Mouse (Mus musculus): Measurements from ENCODE around the gene Pmm2. TPM values are rescaled to one million over a fixed set of nuclear protein-coding genes. Genes with fewer than 3 reads are reported as not detected.

Gene Pmm2
- polyA plus RNA-seq, 1 experiment from 2014 or later: 126 TPM

DNA sequence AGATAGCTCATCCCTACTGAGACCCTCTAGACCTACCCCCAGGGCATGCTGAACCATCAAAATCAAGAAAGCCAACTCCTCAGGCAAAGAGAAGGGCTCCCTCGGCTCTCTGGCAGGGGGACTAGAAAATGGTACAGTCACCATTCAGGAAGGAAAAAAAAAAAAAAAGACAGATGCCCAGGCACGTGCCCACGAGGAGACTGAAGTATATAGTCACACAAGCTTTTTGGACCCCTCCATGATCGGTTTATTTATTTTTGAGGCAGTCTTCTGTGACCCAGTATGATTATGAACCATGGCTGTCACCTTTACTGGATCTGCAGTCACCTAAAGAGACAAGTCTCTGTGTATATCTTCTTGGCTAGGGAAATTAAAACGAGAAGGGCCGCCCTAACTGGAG is 35.9 kb downstream of the Pmm2 start:
- WGBS: 65% methylated on average over 6 of the region's 6 CpGs
- no peak overlapping the region for H3K9ac ChIP-seq (ENCODE audit: low read depth, low read length)
- H3K4me2 ChIP-seq (ENCODE audit: low read depth, low read length): no peak overlapping the region
- H3K36me3 ChIP-seq (ENCODE audit: control insufficient read depth, insufficient read depth, low read length): no peaks in the 10 kb centered on the region
- H3K27me3 ChIP-seq (replicated peaks; ENCODE audit: control insufficient read depth, insufficient read depth, low read length): no peaks in the 10 kb centered on the region
- H3K4me1 ChIP-seq (ENCODE audit: control insufficient read depth, insufficient read depth, low read length): peaks cover 29% of the 10 kb centered on the region
- no peak overlapping the region for H3K4me3 ChIP-seq (ENCODE audit: low read length)
- H3K27ac ChIP-seq (ENCODE audit: low read length): no peak overlapping the region
- H3K9me3 ChIP-seq (ENCODE audit: control insufficient read depth, low read length): no peaks in the 10 kb centered on the region
- no peak for ATAC-seq

DNA sequence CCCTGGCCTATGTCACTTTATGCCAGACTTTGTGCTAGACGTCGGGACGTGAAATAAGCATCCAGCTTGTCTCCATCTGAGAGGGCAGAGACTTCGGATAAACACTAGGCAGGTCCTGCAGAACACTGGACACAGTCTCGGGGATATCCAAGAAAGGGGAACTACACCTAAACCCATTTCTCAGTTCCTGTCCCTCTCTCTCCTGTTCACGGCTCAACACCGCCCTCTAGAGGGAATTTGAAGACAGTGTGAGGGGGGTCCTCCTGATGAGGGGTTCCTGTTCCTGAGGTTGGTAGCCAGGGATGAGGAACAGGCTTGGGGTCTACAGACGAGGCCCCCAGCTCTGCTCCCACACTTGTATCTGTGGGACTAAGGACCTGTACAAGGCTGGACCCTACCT is 36.7 kb downstream of the Pmm2 start:
- Histone ChIP-seq H3K27ac (ENCODE audit: low read length) (no peak overlapping the region), H3K4me1 (ENCODE audit: control insufficient read depth, insufficient read depth, low read length) (peaks cover 22% of the 10 kb centered on the region), H3K9me3 (ENCODE audit: control insufficient read depth, low read length) (no peaks in the 10 kb centered on the region), H3K4me3 (ENCODE audit: low read length) (no peak overlapping the region), H3K4me2 (ENCODE audit: low read depth, low read length) (no peak overlapping the region; the same call in 1 of the 2 replicates), H3K9ac (ENCODE audit: low read depth, low read length) (no peak overlapping the region), H3K27me3 (replicated peaks; ENCODE audit: control insufficient read depth, insufficient read depth, low read length) (no peaks in the 10 kb centered on the region), H3K36me3 (ENCODE audit: control insufficient read depth, insufficient read depth, low read length) (no peaks in the 10 kb centered on the region)
- WGBS: 5% methylated on average over 8 of the region's 8 CpGs
- no peak for ATAC-seq

DNA sequence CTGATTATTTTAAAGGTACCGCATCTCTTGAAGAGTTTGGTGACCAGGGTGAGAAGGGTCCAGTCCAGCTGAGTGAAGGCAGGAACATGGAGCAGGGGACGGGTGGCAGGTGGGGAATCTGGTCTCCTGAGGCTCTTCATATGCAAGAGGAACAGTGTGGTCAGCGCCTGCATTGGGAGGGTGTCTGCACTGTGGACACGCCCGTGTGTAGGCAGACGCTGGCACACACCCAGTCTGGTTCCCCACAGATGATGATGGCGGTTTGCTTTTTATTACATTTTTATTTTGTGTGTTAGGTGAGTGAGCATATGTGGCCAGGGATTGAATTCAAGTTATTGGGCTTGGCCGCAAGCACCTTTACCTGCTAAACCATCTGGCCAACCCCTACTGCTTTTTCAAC is 38.1 kb downstream of the Pmm2 start:
- Histone ChIP-seq H3K27me3 (replicated peaks; ENCODE audit: control insufficient read depth, insufficient read depth, low read length) (no peaks in the 10 kb centered on the region), H3K4me1 (ENCODE audit: control insufficient read depth, insufficient read depth, low read length) (peaks cover 8% of the 10 kb centered on the region), H3K9me3 (ENCODE audit: control insufficient read depth, low read length) (no peaks in the 10 kb centered on the region), H3K4me2 (ENCODE audit: low read depth, low read length) (no peak overlapping the region), H3K36me3 (ENCODE audit: control insufficient read depth, insufficient read depth, low read length) (no peaks in the 10 kb centered on the region), H3K9ac (ENCODE audit: low read depth, low read length) (no peak overlapping the region), H3K27ac (ENCODE audit: low read length) (no peak overlapping the region), H3K4me3 (ENCODE audit: low read length) (no peak overlapping the region)
- ATAC-seq: no peak
- WGBS: 83% methylated on average over 8 of the region's 8 CpGs

DNA sequence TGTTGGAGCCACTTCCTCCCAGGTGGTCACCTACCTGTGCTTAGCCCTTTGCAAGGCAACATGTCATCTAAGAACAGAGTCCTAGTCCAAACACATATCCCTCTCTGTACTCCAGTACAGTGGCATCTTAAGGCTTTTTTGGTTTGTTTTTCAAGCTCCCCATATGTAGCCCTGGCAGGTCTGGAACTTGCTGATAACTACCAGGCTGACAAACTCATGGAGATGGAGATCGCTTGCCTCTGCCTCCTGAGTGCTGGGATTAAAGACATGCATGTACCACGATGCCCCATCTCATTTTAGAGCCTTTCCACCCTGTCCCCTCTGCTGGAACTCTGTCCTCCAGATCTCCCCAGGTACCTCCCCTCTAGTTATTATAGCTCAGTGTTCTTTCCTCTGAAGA is 38.8 kb downstream of the Pmm2 start:
- no peak overlapping the region for H3K4me2 ChIP-seq (ENCODE audit: low read depth, low read length)
- H3K4me3 ChIP-seq (ENCODE audit: low read length): no peak overlapping the region
- ATAC-seq: no peak
- no peaks in the 10 kb centered on the region for H3K9me3 ChIP-seq (ENCODE audit: control insufficient read depth, low read length)
- WGBS: 75% methylated on average over 2 of the region's 2 CpGs
- H3K9ac ChIP-seq (ENCODE audit: low read depth, low read length): no peak overlapping the region
- H3K27me3 ChIP-seq (replicated peaks; ENCODE audit: control insufficient read depth, insufficient read depth, low read length): no peaks in the 10 kb centered on the region
- no peaks in the 10 kb centered on the region for H3K36me3 ChIP-seq (ENCODE audit: control insufficient read depth, insufficient read depth, low read length)
- 0 out of 2 replicates have a peak, but pooled peaks cover 3% of the 10 kb centered on the region for H3K4me1 ChIP-seq (ENCODE audit: control insufficient read depth, insufficient read depth, low read length)
- no peak overlapping the region for H3K27ac ChIP-seq (ENCODE audit: low read length)

DNA sequence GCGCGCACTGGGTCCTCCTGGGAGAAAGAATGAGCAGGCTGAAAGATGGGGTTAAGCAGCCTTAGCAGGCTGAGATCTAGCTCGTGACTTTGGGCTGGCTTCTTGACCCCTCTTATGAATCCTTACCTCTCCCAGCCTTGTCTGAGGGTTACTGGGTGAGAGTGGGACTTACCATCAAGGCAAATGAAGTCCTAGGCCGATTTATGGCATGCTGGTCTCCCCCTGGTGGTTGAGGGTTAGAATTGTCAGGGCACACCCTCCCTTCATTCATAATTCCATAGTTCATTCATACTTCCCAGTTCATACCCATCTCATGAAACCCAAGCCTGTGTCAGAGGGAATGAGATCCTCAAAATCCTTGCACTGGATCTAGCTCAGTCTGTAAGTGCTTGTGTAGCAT is 39.3 kb downstream of the Pmm2 start:
- Histone ChIP-seq H3K4me2 (ENCODE audit: low read depth, low read length) (no peak overlapping the region), H3K36me3 (ENCODE audit: control insufficient read depth, insufficient read depth, low read length) (no peaks in the 10 kb centered on the region), H3K4me1 (ENCODE audit: control insufficient read depth, insufficient read depth, low read length) (0 out of 2 replicates have a peak, but pooled peaks cover 3% of the 10 kb centered on the region), H3K9me3 (ENCODE audit: control insufficient read depth, low read length) (no peaks in the 10 kb centered on the region), H3K27ac (ENCODE audit: low read length) (no peak overlapping the region), H3K4me3 (ENCODE audit: low read length) (no peak overlapping the region), H3K9ac (ENCODE audit: low read depth, low read length) (no peak overlapping the region), H3K27me3 (replicated peaks; ENCODE audit: control insufficient read depth, insufficient read depth, low read length) (no peaks in the 10 kb centered on the region)
- no peak for ATAC-seq
- 57% methylated on average over 4 of the region's 4 CpGs for WGBS

DNA sequence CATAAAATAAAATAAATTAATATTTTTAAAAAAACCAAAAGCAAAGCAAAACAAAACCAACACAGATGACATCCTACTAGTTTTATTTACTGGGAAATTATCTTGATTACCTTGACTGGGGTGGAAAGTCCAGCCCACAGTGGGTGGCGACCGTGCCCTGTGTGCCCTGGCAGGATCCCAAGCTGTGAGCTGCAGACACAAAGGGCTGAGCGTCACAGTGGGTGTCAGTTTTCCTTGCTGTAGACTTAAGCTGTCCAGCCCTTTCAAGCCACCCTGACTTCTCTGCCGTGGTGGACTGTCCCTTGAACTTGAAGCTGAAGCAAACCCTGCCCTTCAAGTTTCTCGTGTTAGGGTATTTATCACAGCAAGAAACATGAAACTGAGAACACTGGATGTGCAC is 40.6 kb downstream of the Pmm2 start:
- ATAC-seq: no peak
- Histone ChIP-seq H3K4me3 (ENCODE audit: low read length) (no peak overlapping the region), H3K4me1 (ENCODE audit: control insufficient read depth, insufficient read depth, low read length) (0 out of 2 replicates have a peak, but pooled peaks cover 2% of the 10 kb centered on the region), H3K36me3 (ENCODE audit: control insufficient read depth, insufficient read depth, low read length) (no peaks in the 10 kb centered on the region), H3K27me3 (replicated peaks; ENCODE audit: control insufficient read depth, insufficient read depth, low read length) (no peaks in the 10 kb centered on the region), H3K9ac (ENCODE audit: low read depth, low read length) (no peak overlapping the region), H3K4me2 (ENCODE audit: low read depth, low read length) (no peak overlapping the region), H3K27ac (ENCODE audit: low read length) (no peak overlapping the region), H3K9me3 (ENCODE audit: control insufficient read depth, low read length) (no peaks in the 10 kb centered on the region)
- 57% methylated on average over 5 of the region's 5 CpGs for WGBS

DNA sequence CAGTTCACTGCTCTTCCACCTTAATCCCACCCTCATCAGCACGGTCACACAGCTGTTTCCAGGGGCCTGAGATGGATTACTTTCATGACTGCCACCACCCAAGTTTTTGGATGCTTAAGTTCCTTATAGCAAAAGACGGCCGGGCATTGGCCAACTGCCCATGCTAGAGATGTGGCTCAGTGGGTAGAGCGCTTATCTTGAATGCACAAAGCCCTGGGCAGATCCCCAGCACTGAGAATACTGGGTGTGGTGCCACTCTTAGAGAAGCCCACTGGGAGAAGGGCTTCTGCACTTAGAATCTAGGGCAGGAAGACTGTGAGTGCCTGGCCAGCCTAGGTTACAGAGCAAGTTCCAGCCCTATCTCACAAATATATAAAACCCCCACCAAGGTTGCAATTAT is 41.2 kb downstream of the Pmm2 start:
- no peak overlapping the region for H3K27ac ChIP-seq (ENCODE audit: low read length)
- no peak for ATAC-seq
- no peaks in the 10 kb centered on the region for H3K36me3 ChIP-seq (ENCODE audit: control insufficient read depth, insufficient read depth, low read length)
- H3K9me3 ChIP-seq (ENCODE audit: control insufficient read depth, low read length): no peaks in the 10 kb centered on the region
- no peak overlapping the region for H3K4me3 ChIP-seq (ENCODE audit: low read length)
- H3K27me3 ChIP-seq (replicated peaks; ENCODE audit: control insufficient read depth, insufficient read depth, low read length): no peaks in the 10 kb centered on the region
- no peak overlapping the region for H3K9ac ChIP-seq (ENCODE audit: low read depth, low read length)
- H3K4me2 ChIP-seq (ENCODE audit: low read depth, low read length): no peak overlapping the region
- H3K4me1 ChIP-seq (ENCODE audit: control insufficient read depth, insufficient read depth, low read length): no peaks in the 10 kb centered on the region
- WGBS: 80% methylated on average over 4 of the region's 4 CpGs

DNA sequence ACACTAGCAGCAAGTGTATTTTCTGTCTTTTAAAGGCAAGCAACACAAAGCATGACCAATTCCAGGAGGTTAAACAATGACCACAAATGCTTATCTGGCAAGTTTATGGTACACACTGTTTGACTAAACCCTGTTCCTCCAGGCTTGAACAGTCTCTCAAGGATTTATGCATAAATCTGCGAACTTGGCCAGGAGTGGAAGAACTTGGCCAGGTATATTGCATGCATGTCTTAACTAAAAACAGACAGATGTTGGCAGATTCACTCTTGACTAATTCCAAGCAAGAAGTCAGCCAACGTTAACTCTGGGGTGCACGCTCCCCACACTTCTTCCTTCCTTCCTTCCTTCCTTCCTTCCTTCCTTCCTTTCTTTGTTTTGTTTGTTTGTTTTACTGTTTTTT is 42.3 kb downstream of the Pmm2 start:
- Histone ChIP-seq H3K9me3 (ENCODE audit: control insufficient read depth, low read length) (no peaks in the 10 kb centered on the region), H3K4me2 (ENCODE audit: low read depth, low read length) (no peak overlapping the region), H3K9ac (ENCODE audit: low read depth, low read length) (no peak overlapping the region), H3K4me1 (ENCODE audit: control insufficient read depth, insufficient read depth, low read length) (no peaks in the 10 kb centered on the region), H3K27me3 (replicated peaks; ENCODE audit: control insufficient read depth, insufficient read depth, low read length) (no peaks in the 10 kb centered on the region), H3K27ac (ENCODE audit: low read length) (no peak overlapping the region), H3K36me3 (ENCODE audit: control insufficient read depth, insufficient read depth, low read length) (no peaks in the 10 kb centered on the region; the same call in 1 of the 2 replicates), H3K4me3 (ENCODE audit: low read length) (no peak overlapping the region)
- ATAC-seq: no peak
- WGBS: 63% methylated on average over 3 of the region's 3 CpGs

DNA sequence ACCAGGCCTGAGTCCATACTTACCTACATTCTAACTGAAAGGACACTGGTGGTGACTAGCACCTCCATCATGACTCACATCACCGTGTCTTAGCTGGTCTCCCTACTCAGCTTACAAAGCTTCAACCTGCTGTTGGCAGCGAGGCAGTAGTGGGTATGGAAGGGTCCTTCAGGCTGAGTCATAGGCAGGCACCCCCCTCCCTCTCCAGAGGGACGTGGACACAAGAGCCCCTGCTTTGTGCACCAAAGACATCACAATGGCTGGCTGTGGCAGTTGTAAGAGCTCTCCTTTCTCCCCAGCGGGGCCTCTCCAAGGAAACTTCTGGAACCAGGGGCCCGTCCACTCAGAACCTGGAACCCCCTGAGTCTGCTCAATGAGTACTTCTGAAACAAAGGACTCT is 43.0 kb downstream of the Pmm2 start, which contains the start of gene Gm5767:
Gene Gm5767, plus strand, starts transcription at position 301 of the 400 bp plus-strand sequence.
- 84% methylated on average over 5 of the region's 5 CpGs for WGBS
- H3K27ac ChIP-seq (ENCODE audit: low read length): no peak within 1 kb of the TSS
- no peak within 1 kb of the TSS for H3K9ac ChIP-seq (ENCODE audit: low read depth, low read length)
- H3K4me3 ChIP-seq (ENCODE audit: low read length): no peak within 1 kb of the TSS
- H3K9me3 ChIP-seq (ENCODE audit: control insufficient read depth, low read length): no peaks in the 10 kb centered on the region
- H3K36me3 ChIP-seq (ENCODE audit: control insufficient read depth, insufficient read depth, low read length): no peaks in the 10 kb centered on the region; the same call in 1 of the 2 replicates
- H3K27me3 ChIP-seq (replicated peaks; ENCODE audit: control insufficient read depth, insufficient read depth, low read length): no peaks in the 10 kb centered on the region
- ATAC-seq: no peak
- no peaks in the 10 kb centered on the region for H3K4me1 ChIP-seq (ENCODE audit: control insufficient read depth, insufficient read depth, low read length)
- H3K4me2 ChIP-seq (ENCODE audit: low read depth, low read length): no peak within 1 kb of the TSS

DNA sequence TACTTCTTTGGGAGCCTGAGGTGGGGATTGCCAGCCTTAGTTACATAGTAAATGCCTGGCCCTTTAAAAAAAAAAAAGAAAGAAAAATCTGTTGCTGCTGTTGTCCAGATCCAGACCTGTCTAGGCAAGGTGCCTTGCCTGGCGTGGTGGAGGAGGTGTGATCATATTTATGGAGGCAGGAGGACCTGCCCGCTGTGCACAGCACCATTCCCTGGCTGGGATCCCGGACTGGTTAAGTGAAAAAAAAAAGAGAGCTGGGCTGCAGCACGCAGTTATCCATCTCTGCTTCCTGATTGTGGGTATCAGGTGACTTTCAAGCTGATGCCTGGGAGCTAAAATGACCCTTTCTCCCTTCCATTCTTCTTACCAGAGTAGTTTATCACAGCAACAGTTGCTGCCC is 47.6 kb downstream of the Pmm2 start:
- Histone ChIP-seq H3K27ac (ENCODE audit: low read length) (no peak overlapping the region), H3K36me3 (ENCODE audit: control insufficient read depth, insufficient read depth, low read length) (peaks cover under 1% of the 10 kb centered on the region; the same call in 1 of the 2 replicates), H3K4me3 (ENCODE audit: low read length) (no peak overlapping the region), H3K4me1 (ENCODE audit: control insufficient read depth, insufficient read depth, low read length) (peaks cover 16% of the 10 kb centered on the region), H3K9me3 (ENCODE audit: control insufficient read depth, low read length) (no peaks in the 10 kb centered on the region), H3K4me2 (ENCODE audit: low read depth, low read length) (no peak overlapping the region), H3K27me3 (replicated peaks; ENCODE audit: control insufficient read depth, insufficient read depth, low read length) (no peaks in the 10 kb centered on the region), H3K9ac (ENCODE audit: low read depth, low read length) (no peak overlapping the region)
- ATAC-seq: no peak
- 56% methylated on average over 4 of the region's 4 CpGs for WGBS

Data from intestine, embryonic 16.5 days (tissue).